Mouse (Mus musculus) heart, postnatal 0 days (tissue): ENCODE data around the gene Vtcn1. TPM values are rescaled to one million over a fixed set of nuclear protein-coding genes. Genes with fewer than 3 reads are reported as not detected.

Experiments
- ATAC-seq: fragments of 200-750 bp; cut with Nextera tagmentation; 2 replicates; pipeline ENCODE4 v1.8.0; 2017; ENCODE audit warnings: low read depth, moderate number of reproducible peaks, moderate library complexity; ENCODE audit not compliant: insufficient read depth
- DNase-seq: peaks from one replicate; pipeline ENCODE4 v3.0.0-alpha.2; 2016; ENCODE audit warnings: low spot score
- H3K27ac ChIP-seq: fragments of 300-500 bp; sonication (generic); 2 replicates; pipeline ENCODE4 v1.5.1; 2014; ENCODE audit warnings: low read depth, mild to moderate bottlenecking
- H3K27me3 ChIP-seq: fragments of 300-500 bp; sonication (generic); 2 replicates; pipeline ENCODE4 v1.6.1; 2014; ENCODE audit warnings: low read length, mixed read lengths; ENCODE audit not compliant: control insufficient read depth, insufficient read depth
- H3K36me3 ChIP-seq: fragments of 300-500 bp; sonication (generic); replicated peaks from 2 replicates; pipeline ENCODE4 v1.6.1; 2014; ENCODE audit warnings: low read length, mixed read lengths; ENCODE audit not compliant: control insufficient read depth, insufficient read depth
- H3K4me1 ChIP-seq: fragments of 300-500 bp; sonication (generic); 2 replicates; pipeline ENCODE4 v1.6.1; 2014; ENCODE audit warnings: antibody characterized with exemption; ENCODE audit not compliant: control insufficient read depth, insufficient read depth
- H3K4me2 ChIP-seq: fragments of 300-500 bp; sonication (generic); 2 replicates; pipeline ENCODE4 v1.6.1; 2014; ENCODE audit warnings: low read depth, mild to moderate bottlenecking, low read length, moderate library complexity
- H3K4me3 ChIP-seq: fragments of 300-500 bp; sonication (generic); 2 replicates; pipeline ENCODE4 v1.5.1; 2014; ENCODE audit warnings: low read depth, low read length
- H3K9ac ChIP-seq: fragments of 300-500 bp; sonication (generic); replicated peaks from 2 replicates; pipeline ENCODE4 v1.6.1; 2014; ENCODE audit warnings: low read depth, low read length, mixed read lengths
- H3K9me3 ChIP-seq: fragments of 300-500 bp; sonication (generic); replicated peaks from 2 replicates; pipeline ENCODE4 v1.6.1; 2016; ENCODE audit warnings: low read length; ENCODE audit not compliant: control insufficient read depth
- CTCF ChIP-seq: IDR thresholded peaks from 2 replicates; pipeline ENCODE4 v1.5.1; 2016; ENCODE audit warnings: antibody characterized with exemption, control low read depth, low read depth
- EP300 ChIP-seq: IDR thresholded peaks from 2 replicates; pipeline ENCODE4 v1.6.1; 2016; ENCODE audit warnings: antibody characterized with exemption, low read depth
- WGBS: fragments of 180-500 bp; shearing (Covaris S2); extraction: QIAGEN DNeasy Blood & Tissue Kit; methylation state at CpG from one replicate; pipeline ENCODE4 v1.1.7; 2014; 5-methylcytosine and 5-hydroxymethylcytosine counted together
- polyA plus RNA-seq: library from polyadenylated mRNA; unstranded; fragments of >200 nt; fragmentation: Nextera tagmentation; extraction: Ambion mirVana; gene quantifications from 2 replicates; pipeline ENCODE4 v1.2.1, GENCODE M21; 2015
- total RNA-seq: library from RNA; depleted of rRNA; stranded (reverse); fragments of >200 nt; gene quantifications from 2 replicates; pipeline ENCODE4 v1.2.3, GENCODE M21; 2014; ENCODE audit warnings: low replicate concordance

The Vtcn1 gene
- total and polyA plus RNA-seq, 2 experiments from 2014 or later = 0.27 to 0.36 TPM

- H3K36me3 ChIP-seq = no peaks in the 10 kb centered on the region
These were observed 96.7 kb downstream of the Vtcn1 start, which contains the start of gene Trim45 for GRCm38 (mm10) chr3:100921825-100922505. Trim45 (plus strand) TSS chr3:100922202.

GRCm38 (mm10) chr3:100922506-100923375 lies 97.5 kb downstream of the Vtcn1 start:
- H3K4me1 ChIP-seq = peaks cover 10% of the 10 kb centered on the region
- no peaks in the 10 kb centered on the region for H3K27me3 ChIP-seq
- H3K36me3 ChIP-seq = no peaks in the 10 kb centered on the region
- H3K4me3 ChIP-seq = peak overlapping the region; percentile 53
- ATAC-seq = peak; percentile 43
- H3K27ac ChIP-seq = peak overlapping the region; percentile 47
- TF ChIP-seq EP300 (no peak), CTCF (no peak)
- WGBS = 29% methylated on average over 28 of the region's 28 CpGs
- H3K9me3 ChIP-seq = no peaks in the 10 kb centered on the region
- peak overlapping the region; percentile 49 for H3K9ac ChIP-seq
- H3K4me2 ChIP-seq = peak overlapping the region; percentile 65
- DNase-seq = no peak

More at GRCm38 (mm10) chr3:100921825-100922505, 96.7 kb downstream of the Vtcn1 start, which contains the start of gene Trim45:
- under 1% methylated on average over 39 of the region's 39 CpGs for WGBS
- no peak for TF ChIP-seq EP300
- no peak for TF ChIP-seq CTCF
- Histone ChIP-seq H3K4me2 (peak within 1 kb of the TSS; percentile 65), H3K27ac (peak within 1 kb of the TSS; percentile 77), H3K9me3 (no peaks in the 10 kb centered on the region), H3K9ac (peak within 1 kb of the TSS; percentile 49), H3K4me3 (peak within 1 kb of the TSS; percentile 53), H3K27me3 (no peaks in the 10 kb centered on the region), H3K4me1 (peaks cover 10% of the 10 kb centered on the region)
- DNase-seq (peak; percentile 100), ATAC-seq (peak; percentile 97)

- Histone ChIP-seq H3K4me1 (peaks cover 10% of the 10 kb centered on the region), H3K9ac (no peak overlapping the region), H3K4me3 (no peak overlapping the region), H3K27ac (no peak overlapping the region), H3K36me3 (peaks cover 12% of the 10 kb centered on the region; the same call in 1 of the 2 replicates), H3K27me3 (no peaks in the 10 kb centered on the region), H3K9me3 (no peaks in the 10 kb centered on the region), H3K4me2 (no peak overlapping the region)
- ATAC-seq (no peak), DNase-seq (no peak)
- TF ChIP-seq EP300 = no peak
- no peak for TF ChIP-seq CTCF
- WGBS = 65% methylated on average over 6 of the region's 6 CpGs
These were observed 98.9 kb downstream of the Vtcn1 start for GRCm38 (mm10) chr3:100924065-100924732.

GRCm38 (mm10) chr3:100925176-100925575 lies 99.9 kb downstream of the Vtcn1 start:
- peaks cover 10% of the 10 kb centered on the region for H3K4me1 ChIP-seq
- no peak for DNase-seq
- peaks cover 12% of the 10 kb centered on the region; the same call in 1 of the 2 replicates for H3K36me3 ChIP-seq
- ATAC-seq = no peak
- no peak for TF ChIP-seq CTCF
- no peak for TF ChIP-seq EP300
- no peaks in the 10 kb centered on the region for H3K27me3 ChIP-seq
- no peak overlapping the region for H3K4me3 ChIP-seq
- no peak overlapping the region for H3K27ac ChIP-seq
- no peaks in the 10 kb centered on the region for H3K9me3 ChIP-seq
- H3K4me2 ChIP-seq = no peak overlapping the region
- H3K9ac ChIP-seq = no peak overlapping the region
- WGBS = 73% methylated on average over 16 of the region's 16 CpGs

GRCm38 (mm10) chr3:100931332-100932076 lies 106.2 kb downstream of the Vtcn1 start:
- Histone ChIP-seq H3K27me3 (no peaks in the 10 kb centered on the region), H3K4me3 (no peak overlapping the region), H3K9me3 (no peaks in the 10 kb centered on the region), H3K36me3 (peaks cover 34% of the 10 kb centered on the region), H3K9ac (no peak overlapping the region), H3K4me1 (no peaks in the 10 kb centered on the region), H3K27ac (no peak overlapping the region), H3K4me2 (no peak overlapping the region)
- TF ChIP-seq CTCF = no peak
- TF ChIP-seq EP300 = no peak
- DNase-seq (no peak), ATAC-seq (no peak)
- WGBS = 91% methylated on average over 23 of the region's 23 CpGs
